Mouse (Mus musculus): ENCODE data around the gene Lrrc15. TPM values are rescaled to one million over a fixed set of nuclear protein-coding genes. Genes with fewer than 3 reads are reported as not detected.

Gene Lrrc15
- polyA plus RNA-seq, 1 experiment = not detected

GRCm38 (mm10) chr16:30263156-30263555 is 19.9 kb downstream of the Lrrc15 start:
- peak overlapping the region; percentile 49; the same call in 1 of the 2 replicates for H3K27ac ChIP-seq (replicated peaks; ENCODE audit: low read depth, low read length)

DNA sequence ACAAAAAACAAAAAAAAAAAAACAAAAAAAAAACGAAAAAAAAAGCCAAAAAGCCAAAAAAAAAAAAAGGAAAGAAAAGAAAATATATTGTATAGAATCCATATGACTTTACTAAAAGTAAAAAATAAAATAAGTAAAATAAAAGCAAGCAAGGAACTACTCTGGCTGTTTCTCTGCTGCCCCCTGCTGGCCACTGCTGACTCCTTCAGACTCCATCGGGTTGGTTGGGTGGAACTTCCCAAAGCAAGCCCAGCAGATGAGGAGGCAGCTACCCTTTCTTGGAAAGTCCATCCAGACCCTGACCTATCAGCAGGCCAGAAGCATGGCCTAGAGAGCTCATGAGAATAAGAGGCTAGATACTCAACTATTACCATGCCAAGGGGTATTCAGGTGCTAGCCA is 20.4 kb downstream of the Lrrc15 start:
- Histone ChIP-seq H3K4me1 (ENCODE audit: control insufficient read depth, insufficient read depth, insufficient read length, low read length) (peaks cover 17% of the 10 kb centered on the region), H3K4me3 (ENCODE audit: insufficient read depth, low read depth, low read length) (no peak overlapping the region), H3K27ac (replicated peaks; ENCODE audit: low read depth, low read length) (no peak overlapping the region)

More at GRCm38 (mm10) chr16:30263156-30263555, 19.9 kb downstream of the Lrrc15 start:
- Histone ChIP-seq H3K4me1 (ENCODE audit: control insufficient read depth, insufficient read depth, insufficient read length, low read length) (peaks cover 17% of the 10 kb centered on the region), H3K4me3 (ENCODE audit: insufficient read depth, low read depth, low read length) (no peak overlapping the region)

DNA sequence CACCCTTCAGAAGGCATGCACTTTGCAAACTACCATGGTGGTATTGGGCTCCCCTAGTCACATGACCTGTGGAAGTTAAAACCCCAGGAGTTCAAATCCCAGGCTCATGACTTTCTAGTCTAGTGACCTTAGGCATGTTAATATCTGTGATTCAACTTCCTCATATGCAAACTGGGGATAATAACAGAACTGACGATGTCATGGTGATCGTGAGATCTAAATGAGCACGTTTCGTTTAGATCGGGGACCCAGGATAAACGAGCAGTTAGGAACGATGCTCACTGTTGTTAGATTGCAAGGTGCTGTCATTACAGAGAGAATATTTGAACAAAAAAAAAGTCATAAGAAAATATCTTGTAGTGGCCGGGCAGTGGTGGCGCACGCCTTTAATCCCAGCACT is 20.9 kb downstream of the Lrrc15 start:
- Histone ChIP-seq H3K27ac (replicated peaks; ENCODE audit: low read depth, low read length) (peak overlapping the region; percentile 86), H3K4me1 (ENCODE audit: control insufficient read depth, insufficient read depth, insufficient read length, low read length) (peaks cover 17% of the 10 kb centered on the region), H3K4me3 (ENCODE audit: insufficient read depth, low read depth, low read length) (peak overlapping the region; percentile 12; the same call in 1 of the 2 replicates)

DNA sequence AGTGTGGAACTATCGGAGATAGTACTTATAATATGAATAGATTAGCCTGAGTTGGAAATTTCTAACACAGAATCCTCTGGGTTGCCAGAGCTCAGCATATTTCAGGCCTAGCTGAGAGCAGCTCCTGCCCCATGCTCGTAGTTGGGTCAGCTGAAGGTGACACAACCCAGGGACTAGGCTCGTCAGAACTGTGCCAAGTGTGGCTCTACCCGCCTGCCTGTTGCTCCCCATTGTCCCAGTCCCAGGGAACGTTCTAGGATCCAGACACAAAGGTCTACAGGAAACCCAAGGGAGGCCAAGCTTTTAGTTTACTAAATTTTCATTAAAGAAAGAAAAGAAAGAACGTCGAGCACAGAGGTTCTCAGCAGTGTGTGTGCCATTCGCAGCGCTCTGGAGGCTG is 21.7 kb downstream of the Lrrc15 start:
- Histone ChIP-seq H3K4me3 (ENCODE audit: insufficient read depth, low read depth, low read length) (peak overlapping the region; percentile 50), H3K27ac (replicated peaks; ENCODE audit: low read depth, low read length) (peak overlapping the region; percentile 92), H3K4me1 (ENCODE audit: control insufficient read depth, insufficient read depth, insufficient read length, low read length) (peaks cover 17% of the 10 kb centered on the region)

GRCm38 (mm10) chr16:30260012-30260635 is 22.9 kb downstream of the Lrrc15 start:
- H3K4me3 ChIP-seq (ENCODE audit: insufficient read depth, low read depth, low read length) = peak overlapping the region; percentile 50
- peaks cover 15% of the 10 kb centered on the region for H3K4me1 ChIP-seq (ENCODE audit: control insufficient read depth, insufficient read depth, insufficient read length, low read length)
- peak overlapping the region; percentile 92 for H3K27ac ChIP-seq (replicated peaks; ENCODE audit: low read depth, low read length)

DNA sequence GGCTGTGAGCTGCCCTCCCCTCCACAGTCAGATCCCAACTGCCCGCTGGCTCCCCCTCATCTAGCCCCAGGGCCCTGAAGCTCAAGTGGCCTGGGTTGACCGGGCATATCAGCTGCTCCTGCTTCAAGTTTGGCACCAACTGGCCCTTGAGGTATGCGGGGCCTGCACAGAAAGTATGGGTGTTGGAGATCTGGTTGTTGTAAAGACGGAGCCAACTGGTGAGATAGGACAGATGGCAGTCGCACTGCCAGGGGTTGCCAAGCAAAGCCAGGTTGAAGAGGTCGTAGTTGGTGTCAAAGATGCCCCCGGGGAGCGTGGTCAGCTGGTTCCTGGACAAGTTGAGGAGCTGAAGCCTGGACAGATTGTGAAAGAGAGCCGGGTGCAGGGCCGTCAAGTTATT is 23.6 kb downstream of the Lrrc15 start:
- peak overlapping the region; percentile 60 for H3K27ac ChIP-seq (replicated peaks; ENCODE audit: low read depth, low read length)
- peaks cover 15% of the 10 kb centered on the region for H3K4me1 ChIP-seq (ENCODE audit: control insufficient read depth, insufficient read depth, insufficient read length, low read length)
- H3K4me3 ChIP-seq (ENCODE audit: insufficient read depth, low read depth, low read length) = no peak overlapping the region

GRCm38 (mm10) chr16:30258441-30258840 is 24.6 kb downstream of the Lrrc15 start:
- H3K4me1 ChIP-seq (ENCODE audit: control insufficient read depth, insufficient read depth, insufficient read length, low read length) = peaks cover 10% of the 10 kb centered on the region
- no peak overlapping the region for H3K27ac ChIP-seq (replicated peaks; ENCODE audit: low read depth, low read length)

GRCm38 (mm10) chr16:30257718-30258117 is 25.3 kb downstream of the Lrrc15 start:
- Histone ChIP-seq H3K27ac (replicated peaks; ENCODE audit: low read depth, low read length) (no peak overlapping the region), H3K4me3 (ENCODE audit: insufficient read depth, low read depth, low read length) (no peak overlapping the region), H3K4me1 (ENCODE audit: control insufficient read depth, insufficient read depth, insufficient read length, low read length) (peaks cover 10% of the 10 kb centered on the region)

More at GRCm38 (mm10) chr16:30258441-30258840, 24.6 kb downstream of the Lrrc15 start:
- H3K4me3 ChIP-seq (ENCODE audit: insufficient read depth, low read depth, low read length) = no peak overlapping the region

DNA sequence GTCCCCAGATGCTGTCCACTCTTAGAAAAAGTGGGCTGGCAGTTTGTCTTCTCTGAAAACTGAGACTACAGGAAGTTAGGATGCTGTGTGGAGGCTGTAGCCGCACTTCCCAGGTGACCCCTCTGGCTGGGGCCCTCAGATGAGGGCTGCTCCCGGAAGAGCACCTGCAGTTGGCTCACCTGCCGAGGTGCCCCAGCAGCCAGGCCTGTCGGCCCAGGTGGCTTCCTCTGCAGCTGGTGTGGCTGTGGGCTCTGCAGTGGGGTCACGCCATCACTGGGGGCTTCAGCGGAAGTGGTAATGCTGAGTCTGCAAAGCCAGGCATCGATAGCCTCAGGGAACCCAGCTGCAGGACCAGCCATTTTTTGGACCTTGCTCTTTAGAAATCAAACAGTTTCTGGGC is 28.0 kb downstream of the Lrrc15 start:
- Histone ChIP-seq H3K27ac (replicated peaks; ENCODE audit: low read depth, low read length) (no peak overlapping the region), H3K4me3 (ENCODE audit: insufficient read depth, low read depth, low read length) (no peak overlapping the region), H3K4me1 (ENCODE audit: control insufficient read depth, insufficient read depth, insufficient read length, low read length) (peaks cover 6% of the 10 kb centered on the region)

DNA sequence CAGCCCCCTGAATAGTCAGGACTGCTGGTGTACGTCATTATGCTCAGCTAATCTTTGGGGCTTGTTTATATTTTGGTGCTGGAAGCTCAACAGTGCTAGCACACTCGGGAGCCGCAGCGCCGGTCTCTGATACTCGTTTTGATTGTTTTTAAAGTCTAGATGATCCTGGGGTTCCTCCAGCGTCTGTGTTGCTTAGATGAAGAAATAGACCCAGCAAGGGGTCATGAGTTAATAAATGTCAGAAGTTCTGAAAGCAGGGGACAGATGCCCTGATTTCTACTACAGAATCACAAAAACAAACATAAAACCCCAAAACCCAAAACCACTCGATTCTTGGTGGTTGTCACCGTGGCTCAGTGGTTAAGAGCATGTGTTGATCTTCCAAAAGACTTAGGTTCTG is 29.2 kb downstream of the Lrrc15 start:
- Histone ChIP-seq H3K4me3 (ENCODE audit: insufficient read depth, low read depth, low read length) (no peak overlapping the region), H3K4me1 (ENCODE audit: control insufficient read depth, insufficient read depth, insufficient read length, low read length) (peaks cover 3% of the 10 kb centered on the region; the same call in 1 of the 2 replicates), H3K27ac (replicated peaks; ENCODE audit: low read depth, low read length) (no peak overlapping the region)

- no peak overlapping the region for H3K27ac ChIP-seq (replicated peaks; ENCODE audit: low read depth, low read length)
- H3K4me3 ChIP-seq (ENCODE audit: insufficient read depth, low read depth, low read length) = no peak overlapping the region
- H3K4me1 ChIP-seq (ENCODE audit: control insufficient read depth, insufficient read depth, insufficient read length, low read length) = 0 out of 2 replicates have a peak, but pooled peaks cover under 1% of the 10 kb centered on the region
These were observed 29.7 kb downstream of the Lrrc15 start for GRCm38 (mm10) chr16:30253374-30253773.

- H3K4me3 ChIP-seq (ENCODE audit: insufficient read depth, low read depth, low read length) = peak overlapping the region; percentile 33; the same call in 1 of the 2 replicates
- no peaks in the 10 kb centered on the region for H3K4me1 ChIP-seq (ENCODE audit: control insufficient read depth, insufficient read depth, insufficient read length, low read length)
- H3K27ac ChIP-seq (replicated peaks; ENCODE audit: low read depth, low read length) = no peak overlapping the region
These were observed 31.0 kb downstream of the Lrrc15 start for GRCm38 (mm10) chr16:30252003-30252418.

GRCm38 (mm10) chr16:30244037-30244700 is 38.9 kb downstream of the Lrrc15 start:
- no peak overlapping the region for H3K4me3 ChIP-seq (ENCODE audit: insufficient read depth, low read depth, low read length)
- no peak overlapping the region for H3K27ac ChIP-seq (replicated peaks; ENCODE audit: low read depth, low read length)

GRCm38 (mm10) chr16:30241623-30242022 is 41.4 kb downstream of the Lrrc15 start:
- Histone ChIP-seq H3K4me1 (ENCODE audit: control insufficient read depth, insufficient read depth, insufficient read length, low read length) (no peaks in the 10 kb centered on the region), H3K27ac (replicated peaks; ENCODE audit: low read depth, low read length) (no peak overlapping the region), H3K4me3 (ENCODE audit: insufficient read depth, low read depth, low read length) (no peak overlapping the region)

More at GRCm38 (mm10) chr16:30244037-30244700, 38.9 kb downstream of the Lrrc15 start:
- H3K4me1 ChIP-seq (ENCODE audit: control insufficient read depth, insufficient read depth, insufficient read length, low read length) = no peaks in the 10 kb centered on the region

GRCm38 (mm10) chr16:30238791-30239190 is 44.3 kb downstream of the Lrrc15 start:
- H3K4me3 ChIP-seq (ENCODE audit: insufficient read depth, low read depth, low read length) = no peak overlapping the region

More at GRCm38 (mm10) chr16:30238791-30239190, 44.3 kb downstream of the Lrrc15 start:
- no peaks in the 10 kb centered on the region for H3K4me1 ChIP-seq (ENCODE audit: control insufficient read depth, insufficient read depth, insufficient read length, low read length)
- H3K27ac ChIP-seq (replicated peaks; ENCODE audit: low read depth, low read length) = no peak overlapping the region

All from brown adipose tissue, adult 24 weeks (tissue).